ENCODE assay signal across 10 mouse cellular contexts in the genomic region with DNA sequence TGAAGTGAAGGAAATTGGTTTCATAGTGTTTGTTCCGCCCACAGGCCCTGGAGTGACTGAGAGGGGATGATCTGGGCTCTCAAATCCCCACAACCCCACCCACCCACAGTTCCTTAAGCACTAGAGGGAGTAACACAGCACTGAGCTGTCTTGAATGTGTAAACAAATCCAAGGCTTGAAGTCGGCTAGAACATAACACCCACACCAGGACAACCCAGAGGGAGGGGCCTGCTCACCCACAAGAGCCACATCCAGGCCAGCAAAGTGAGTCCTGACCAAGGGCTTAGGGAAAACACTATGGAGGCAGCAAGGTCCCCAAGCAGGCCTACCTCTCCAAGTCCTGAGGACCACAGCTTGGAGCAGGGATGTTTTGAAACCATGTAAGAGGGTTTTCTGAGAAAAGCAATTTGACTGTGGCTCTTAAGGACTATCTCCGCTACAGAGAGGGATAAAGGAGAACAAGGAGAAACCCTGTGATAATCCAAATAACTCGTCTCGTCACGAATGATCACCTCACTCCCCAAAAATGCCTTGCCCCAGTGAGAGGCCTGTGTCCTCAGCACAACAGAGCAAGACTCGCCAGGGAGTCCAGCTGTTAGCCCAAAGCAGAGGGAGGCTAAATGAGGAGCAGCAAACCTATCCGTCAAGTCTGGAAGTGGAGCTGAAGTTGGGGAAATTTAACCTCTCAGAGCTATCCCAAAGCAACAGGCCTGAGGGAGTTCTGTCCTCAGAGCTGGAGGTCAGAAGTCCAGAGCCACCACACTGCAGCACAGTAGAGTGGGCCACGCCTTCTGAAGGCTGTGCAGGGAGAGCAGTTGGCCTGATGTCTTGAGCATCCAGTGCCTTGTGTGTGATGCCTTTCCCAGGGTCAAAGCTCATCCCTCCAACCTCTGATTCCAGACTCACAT. TPM values are rescaled to one million over a fixed set of nuclear protein-coding genes. Genes with fewer than 3 reads are reported as not detected.
DNase-seq lines count a peak whose midpoint lies in the region.
"Had no signal": no experiment of that assay in that cellular context is flagged by ENCODE, and none has a peak within 500 bp of the region (broad histone marks: within the 10 kb centered on the region; RNA-seq: fewer than 3 reads in every experiment).

No protein-coding gene starts in this region.

- intact Hi-C loops in heart, postnatal 25 days (cut with DNase I) = no loop called here
- intact Hi-C loops in heart, postnatal 14 days (cut with DNase I) = no loop called here

- peak; percentile 28 for DNase-seq in heart, adult 8-10 months (ENCODE audit: low spot score)
- DNase-seq in heart, postnatal 25 days (ENCODE audit: low spot score) = no peak
- DNase-seq in adipocyte (ENCODE audit: low spot score) = peak; percentile 33
- DNase-seq in heart, postnatal 14 days = peak; percentile 24 to 53
- DNase-seq in lung, postnatal 36 days = peak; percentile 55
- DNase-seq in adrenal gland, adult 2 months = no peak
- DNase-seq in thymus, postnatal 36 days = no peak
- no peak for DNase-seq in left cerebral cortex, adult 9 months (ENCODE audit: low spot score in 2 of 2)
- DNase-seq: cerebellum, adult 18-20 months; layer of hippocampus, adult 9-11 months had no signal

RNA-seq across cellular contexts. Expression of a gene that starts 22.6 kb away (rescaled TPM):
- under 1 TPM; 0.62 to 0.68 (median 0.66) TPM for total RNA-seq in heart, adult 8-10 months (2022)
- total RNA-seq in heart, postnatal 25 days (2021) = under 1 TPM; 0.73 to 0.84 TPM
- under 1 TPM; 0.50 to 0.63 TPM for total RNA-seq in heart, postnatal 14 days (2021)
- under 1 TPM; 0.37 to 0.93 TPM for total RNA-seq in adrenal gland, adult 2 months (2021)
- 0.13 and 0.23 TPM in 2 replicates for polyA plus RNA-seq in adrenal gland, adult 2 months (2012; rRNA removed)

RNA-seq across cellular contexts. Expression of a gene that starts 34.9 kb away (rescaled TPM):
- 1 to 10 TPM; 2.4 to 3.6 (median 2.9) TPM for total RNA-seq in heart, adult 8-10 months (2022)
- 1 to 10 TPM; 3.1 to 3.8 TPM for total RNA-seq in heart, postnatal 25 days (2021)
- 1 to 10 TPM; 5.1 to 5.8 TPM for total RNA-seq in heart, postnatal 14 days (2021)
- total RNA-seq in adrenal gland, adult 2 months (2021) = 1 to 10 TPM; 3.1 TPM
- 0.39 and 0.49 TPM in 2 replicates for polyA plus RNA-seq in adrenal gland, adult 2 months (2012; rRNA removed)

Comparison
In these comparisons a context has a peak if more than half of its experiments do, and no peak if none do; other contexts are left out.
1. DNase-seq: peak in heart, adult 8-10 months (single experiment), adipocyte (single experiment), heart, postnatal 14 days (2 of 2) and lung, postnatal 36 days (single experiment); none in heart, postnatal 25 days (single experiment), adrenal gland, adult 2 months (single experiment), thymus, postnatal 36 days (0 of 2) and left cerebral cortex, adult 9 months (0 of 2).